Mouse (Mus musculus) neural tube, embryonic 12.5 days (tissue): ENCODE measurements around the gene Slfnl1. TPM values are rescaled to one million over a fixed set of nuclear protein-coding genes. Genes with fewer than 3 reads are reported as not detected.

Source experiments
- ATAC-seq: fragments of 200-750 bp; cut with Nextera tagmentation; 2 replicates; pipeline ENCODE4 v1.8.0; 2017; ENCODE audit warnings: low read depth, mild to moderate bottlenecking, moderate TSS enrichment, moderate library complexity; ENCODE audit not compliant: low FRiP score
- H3K27ac ChIP-seq: fragments of 300-500 bp; sonication (generic); 2 replicates; pipeline ENCODE4 v1.5.1; 2016
- H3K27me3 ChIP-seq: fragments of 300-500 bp; sonication (generic); replicated peaks from 2 replicates; pipeline ENCODE4 v1.6.1; 2016; ENCODE audit warnings: mild to moderate bottlenecking
- H3K36me3 ChIP-seq: fragments of 300-500 bp; sonication (generic); 2 replicates; pipeline ENCODE4 v1.6.1; 2016; ENCODE audit warnings: mild to moderate bottlenecking
- H3K4me1 ChIP-seq: fragments of 300-500 bp; sonication (generic); 2 replicates; pipeline ENCODE4 v1.6.1; 2016
- H3K4me2 ChIP-seq: fragments of 300-500 bp; sonication (generic); replicated peaks from 2 replicates; pipeline ENCODE4 v1.6.1; 2016; ENCODE audit warnings: mild to moderate bottlenecking
- H3K4me3 ChIP-seq: fragments of 300-500 bp; sonication (generic); 2 replicates; pipeline ENCODE4 v1.5.1; 2016
- H3K9ac ChIP-seq: fragments of 300-500 bp; sonication (generic); 2 replicates; pipeline ENCODE4 v1.6.1; 2016; ENCODE audit warnings: mild to moderate bottlenecking
- H3K9me3 ChIP-seq: fragments of 300-500 bp; sonication (generic); 2 replicates; pipeline ENCODE4 v1.6.1; 2016; ENCODE audit warnings: mild to moderate bottlenecking
- WGBS: fragments of 180-500 bp; shearing (Covaris S2); methylation state at CpG from one replicate; pipeline ENCODE4 v1.1.7; 2016; 5-methylcytosine and 5-hydroxymethylcytosine counted together
- polyA plus RNA-seq: library from polyadenylated mRNA; unstranded; fragments of >200 nt; fragmentation: Nextera tagmentation; extraction: Ambion mirVana; gene quantifications from 2 replicates; pipeline ENCODE4 v1.2.1, GENCODE M21; 2016

The Slfnl1 gene
- not detected in 2 replicates for polyA plus RNA-seq

GRCm38 (mm10) chr4:120531986-120532385 is at the start of gene Slfnl1:
Slfnl1 (plus strand) TSS chr4:120532231.
- Histone ChIP-seq H3K4me2 (no peak within 1 kb of the TSS), H3K9ac (no peak within 1 kb of the TSS), H3K4me3 (no peak within 1 kb of the TSS), H3K4me1 (no peaks in the 10 kb centered on the region), H3K36me3 (peaks cover 62% of the 10 kb centered on the region), H3K27ac (no peak within 1 kb of the TSS), H3K27me3 (no peaks in the 10 kb centered on the region), H3K9me3 (no peaks in the 10 kb centered on the region)
- WGBS = 85% methylated on average over 6 of the region's 6 CpGs
- no peak for ATAC-seq

DNA sequence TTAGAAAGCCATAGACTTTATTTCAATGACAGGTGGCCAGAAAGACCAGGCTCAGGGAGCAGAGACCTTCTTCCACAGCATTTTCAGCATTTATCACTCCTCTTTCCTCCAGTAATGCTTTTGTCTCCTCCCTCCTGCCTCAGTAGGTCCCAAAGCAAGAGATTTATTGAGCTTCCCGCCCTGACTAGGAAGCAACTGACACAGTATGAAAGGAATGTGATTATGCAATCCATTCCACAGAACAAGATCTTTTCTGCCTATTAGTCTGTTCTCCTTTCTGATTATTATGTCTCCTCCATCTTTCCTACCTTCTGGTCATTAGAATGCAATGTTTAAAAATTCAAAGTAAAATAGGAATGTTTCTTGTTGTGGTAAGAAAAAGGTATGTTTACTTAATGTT is 44.3 kb upstream of the Slfnl1 start:
- WGBS = 28% methylated on average over 1 of the region's 1 CpGs

DNA sequence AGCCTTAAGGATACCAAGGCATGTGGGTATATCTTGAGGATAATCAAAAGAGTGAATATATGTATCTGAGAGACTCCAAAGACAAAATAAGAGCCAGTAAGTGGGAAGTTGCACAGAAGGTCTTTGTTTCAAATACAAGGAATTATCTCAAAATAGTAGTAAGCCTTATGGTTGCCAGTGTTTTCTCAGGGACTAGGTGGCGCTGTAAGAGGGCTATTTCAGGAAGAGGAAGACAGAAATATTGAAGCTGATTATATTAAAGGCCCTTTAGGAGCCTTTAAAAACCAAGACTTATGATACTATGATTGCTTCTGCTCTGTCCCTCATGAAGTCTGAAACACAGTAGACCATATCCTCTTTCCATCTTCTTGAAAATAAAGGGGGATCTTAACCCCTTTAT is 25.1 kb upstream of the Slfnl1 start:
- peaks cover 53% of the 10 kb centered on the region for H3K36me3 ChIP-seq

More for the DNA sequence above, 44.3 kb upstream of the Slfnl1 start:
- no peak overlapping the region for H3K9ac ChIP-seq
- H3K4me1 ChIP-seq = no peaks in the 10 kb centered on the region
- peaks cover 23% of the 10 kb centered on the region for H3K36me3 ChIP-seq
- H3K27ac ChIP-seq = no peak overlapping the region
- no peak for ATAC-seq
- no peaks in the 10 kb centered on the region for H3K27me3 ChIP-seq
- H3K4me2 ChIP-seq = no peak overlapping the region
- H3K4me3 ChIP-seq = no peak overlapping the region
- H3K9me3 ChIP-seq = no peaks in the 10 kb centered on the region

GRCm38 (mm10) chr4:120511203-120511602 is 20.8 kb upstream of the Slfnl1 start:
- peaks cover 68% of the 10 kb centered on the region for H3K36me3 ChIP-seq

More for the DNA sequence above, 25.1 kb upstream of the Slfnl1 start:
- 100% methylated on average over 1 of the region's 1 CpGs for WGBS
- H3K9ac ChIP-seq = no peak overlapping the region
- H3K4me1 ChIP-seq = no peaks in the 10 kb centered on the region
- no peak for ATAC-seq
- peaks cover 7% of the 10 kb centered on the region; the same call in 1 of the 2 replicates for H3K9me3 ChIP-seq
- no peak overlapping the region for H3K4me3 ChIP-seq
- no peaks in the 10 kb centered on the region for H3K27me3 ChIP-seq
- H3K27ac ChIP-seq = no peak overlapping the region
- no peak overlapping the region for H3K4me2 ChIP-seq

GRCm38 (mm10) chr4:120514366-120514765 is 17.7 kb upstream of the Slfnl1 start:
- Histone ChIP-seq H3K27ac (no peak overlapping the region), H3K27me3 (no peaks in the 10 kb centered on the region), H3K9me3 (peaks cover 2% of the 10 kb centered on the region; the same call in 1 of the 2 replicates), H3K4me1 (no peaks in the 10 kb centered on the region), H3K9ac (no peak overlapping the region), H3K36me3 (peaks cover 63% of the 10 kb centered on the region), H3K4me3 (no peak overlapping the region), H3K4me2 (no peak overlapping the region)
- WGBS = 94% methylated on average over 2 of the region's 2 CpGs
- no peak for ATAC-seq

More at GRCm38 (mm10) chr4:120511203-120511602, 20.8 kb upstream of the Slfnl1 start:
- peaks cover 7% of the 10 kb centered on the region; the same call in 1 of the 2 replicates for H3K9me3 ChIP-seq
- no peaks in the 10 kb centered on the region for H3K4me1 ChIP-seq
- no peak overlapping the region for H3K27ac ChIP-seq
- ATAC-seq = no peak
- no peak overlapping the region for H3K9ac ChIP-seq
- H3K27me3 ChIP-seq = no peaks in the 10 kb centered on the region
- WGBS = 94% methylated on average over 4 of the region's 4 CpGs
- no peak overlapping the region for H3K4me3 ChIP-seq
- no peak overlapping the region for H3K4me2 ChIP-seq

DNA sequence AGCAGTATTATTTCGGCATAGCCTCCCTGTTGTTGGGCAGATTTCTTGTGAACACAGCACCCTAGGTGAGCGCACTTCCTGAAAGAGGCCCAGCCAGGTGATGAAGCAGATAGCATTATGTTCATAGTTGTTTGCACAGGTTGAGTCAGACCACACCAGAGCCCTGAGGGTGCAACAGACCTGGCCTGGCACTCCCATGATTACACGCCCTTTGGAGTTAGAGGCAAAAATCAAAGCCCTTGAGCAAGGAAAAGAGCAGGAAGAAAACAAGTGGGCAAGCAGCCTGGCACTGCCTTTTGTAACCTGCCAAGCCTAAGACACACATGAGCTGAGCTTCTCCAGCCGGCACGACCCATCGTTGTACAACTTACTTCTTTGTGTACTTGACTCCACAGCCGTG is 15.5 kb upstream of the Slfnl1 start:
- Histone ChIP-seq H3K4me1 (no peaks in the 10 kb centered on the region), H3K4me2 (no peak overlapping the region), H3K27me3 (no peaks in the 10 kb centered on the region), H3K4me3 (no peak overlapping the region), H3K36me3 (peaks cover 61% of the 10 kb centered on the region), H3K9ac (no peak overlapping the region), H3K27ac (no peak overlapping the region), H3K9me3 (no peaks in the 10 kb centered on the region)
- no peak for ATAC-seq
- WGBS = 96% methylated on average over 7 of the region's 7 CpGs

DNA sequence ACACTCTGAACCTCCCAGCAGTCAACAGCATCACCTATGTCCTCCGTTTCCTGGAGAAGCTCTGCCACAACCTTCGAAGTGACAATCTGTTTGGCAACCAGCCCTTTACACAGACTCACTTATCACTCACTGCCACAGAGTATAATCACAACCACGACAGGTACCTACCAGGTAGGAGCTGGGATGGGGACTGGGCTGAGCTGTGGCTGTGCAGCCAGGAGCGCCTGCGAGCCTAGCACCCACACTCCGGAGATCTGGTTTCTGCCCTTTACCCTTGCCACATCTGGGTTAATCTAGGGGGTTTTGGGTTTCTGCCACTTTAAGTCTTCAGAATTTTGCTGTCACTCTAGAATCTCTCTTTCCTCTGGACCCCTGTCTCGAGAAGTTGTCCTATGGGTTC is 15.1 kb upstream of the Slfnl1 start:
- Histone ChIP-seq H3K27me3 (no peaks in the 10 kb centered on the region), H3K36me3 (peaks cover 61% of the 10 kb centered on the region), H3K9me3 (no peaks in the 10 kb centered on the region), H3K4me1 (no peaks in the 10 kb centered on the region), H3K9ac (no peak overlapping the region), H3K4me3 (no peak overlapping the region), H3K4me2 (no peak overlapping the region), H3K27ac (no peak overlapping the region)
- no peak for ATAC-seq
- WGBS = 91% methylated on average over 7 of the region's 7 CpGs

DNA sequence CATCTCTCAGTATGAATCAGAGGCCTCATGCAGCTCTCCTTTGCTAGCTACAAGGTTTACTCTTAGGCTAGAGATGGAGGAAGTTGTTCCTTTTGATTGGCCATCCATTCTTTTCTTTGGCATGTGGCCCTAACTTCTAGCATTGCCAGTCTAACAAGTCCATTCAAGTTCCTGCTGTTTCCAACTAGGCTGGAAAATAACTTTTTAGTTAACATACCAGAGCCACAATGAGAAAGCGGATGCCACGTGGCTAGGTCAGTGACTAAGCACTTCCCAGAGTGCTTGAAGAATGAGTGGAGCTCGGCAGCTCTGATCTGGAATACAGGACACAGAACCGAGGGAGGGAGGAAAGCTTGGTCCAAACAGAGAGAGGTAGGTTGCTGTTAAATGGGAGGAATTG is 14.7 kb upstream of the Slfnl1 start:
- Histone ChIP-seq H3K9me3 (no peaks in the 10 kb centered on the region), H3K27ac (no peak overlapping the region), H3K4me1 (no peaks in the 10 kb centered on the region), H3K36me3 (peaks cover 62% of the 10 kb centered on the region), H3K4me2 (no peak overlapping the region), H3K4me3 (no peak overlapping the region), H3K9ac (no peak overlapping the region), H3K27me3 (no peaks in the 10 kb centered on the region)
- ATAC-seq = no peak
- 90% methylated on average over 4 of the region's 4 CpGs for WGBS

DNA sequence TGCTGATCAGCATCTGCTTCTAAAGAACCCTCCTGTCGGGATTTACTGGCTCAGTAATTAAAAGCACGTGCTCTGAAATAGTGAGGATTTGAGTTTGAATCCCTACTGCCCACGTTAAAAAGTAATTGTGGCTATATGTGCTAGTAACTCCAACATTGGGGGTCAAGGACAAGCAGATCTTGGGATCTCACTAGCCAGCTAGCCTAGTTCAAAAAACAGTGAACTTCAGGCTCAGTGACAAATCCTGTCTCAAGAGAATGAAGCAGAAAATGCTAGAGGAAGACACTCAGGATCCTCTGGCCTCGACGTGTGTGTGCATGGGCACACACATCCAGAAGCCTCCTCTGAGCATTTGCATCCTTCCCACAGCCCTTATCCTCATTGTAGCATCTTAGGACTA is 10.3 kb upstream of the Slfnl1 start:
- H3K4me1 ChIP-seq = no peaks in the 10 kb centered on the region
- peaks cover 75% of the 10 kb centered on the region for H3K36me3 ChIP-seq
- 85% methylated on average over 5 of the region's 5 CpGs for WGBS
- no peak overlapping the region for H3K9ac ChIP-seq
- no peak overlapping the region for H3K4me2 ChIP-seq
- no peak overlapping the region for H3K27ac ChIP-seq
- no peaks in the 10 kb centered on the region for H3K9me3 ChIP-seq
- H3K4me3 ChIP-seq = no peak overlapping the region
- ATAC-seq = no peak
- no peaks in the 10 kb centered on the region for H3K27me3 ChIP-seq

GRCm38 (mm10) chr4:120522351-120522750 is 9.7 kb upstream of the Slfnl1 start:
- ATAC-seq = no peak
- H3K36me3 ChIP-seq = peaks cover 71% of the 10 kb centered on the region
- no peak overlapping the region for H3K4me3 ChIP-seq
- H3K27ac ChIP-seq = no peak overlapping the region
- H3K27me3 ChIP-seq = no peaks in the 10 kb centered on the region
- no peak overlapping the region for H3K9ac ChIP-seq
- no peak overlapping the region for H3K4me2 ChIP-seq
- WGBS = 92% methylated on average over 4 of the region's 4 CpGs
- H3K9me3 ChIP-seq = no peaks in the 10 kb centered on the region
- H3K4me1 ChIP-seq = no peaks in the 10 kb centered on the region

DNA sequence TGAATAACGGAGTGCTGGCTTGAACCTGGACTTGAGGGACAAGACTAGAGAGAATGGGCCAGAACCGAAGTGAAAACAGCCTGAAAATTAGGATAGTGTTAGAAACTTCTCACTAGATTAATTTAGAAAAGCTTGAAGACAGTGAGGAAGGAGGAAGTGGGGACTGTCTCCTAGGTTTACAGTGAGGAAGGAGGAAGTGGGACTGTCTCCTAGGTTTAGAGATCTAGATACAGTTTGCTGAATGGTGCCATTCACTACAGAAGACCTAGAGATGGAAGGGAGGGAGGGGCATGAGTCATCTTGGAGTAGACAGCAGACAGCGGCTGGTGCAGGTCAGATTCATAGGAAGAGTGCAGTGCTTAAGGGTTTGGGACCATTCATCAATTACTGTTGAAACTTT is 8.9 kb upstream of the Slfnl1 start:
- Histone ChIP-seq H3K36me3 (peaks cover 68% of the 10 kb centered on the region), H3K4me1 (no peaks in the 10 kb centered on the region), H3K4me3 (no peak overlapping the region), H3K27me3 (no peaks in the 10 kb centered on the region), H3K4me2 (no peak overlapping the region), H3K9me3 (no peaks in the 10 kb centered on the region), H3K9ac (no peak overlapping the region), H3K27ac (no peak overlapping the region)
- no peak for ATAC-seq
- WGBS = 93% methylated on average over 3 of the region's 3 CpGs

- 88% methylated on average over 9 of the region's 9 CpGs for WGBS
- no peak for ATAC-seq
- Histone ChIP-seq H3K9me3 (no peaks in the 10 kb centered on the region), H3K4me2 (no peak overlapping the region), H3K4me1 (no peaks in the 10 kb centered on the region), H3K4me3 (no peak overlapping the region), H3K36me3 (peaks cover 81% of the 10 kb centered on the region), H3K27ac (no peak overlapping the region), H3K9ac (no peak overlapping the region), H3K27me3 (no peaks in the 10 kb centered on the region)
Observed at GRCm38 (mm10) chr4:120528171-120528570, 3.9 kb upstream of the Slfnl1 start.

DNA sequence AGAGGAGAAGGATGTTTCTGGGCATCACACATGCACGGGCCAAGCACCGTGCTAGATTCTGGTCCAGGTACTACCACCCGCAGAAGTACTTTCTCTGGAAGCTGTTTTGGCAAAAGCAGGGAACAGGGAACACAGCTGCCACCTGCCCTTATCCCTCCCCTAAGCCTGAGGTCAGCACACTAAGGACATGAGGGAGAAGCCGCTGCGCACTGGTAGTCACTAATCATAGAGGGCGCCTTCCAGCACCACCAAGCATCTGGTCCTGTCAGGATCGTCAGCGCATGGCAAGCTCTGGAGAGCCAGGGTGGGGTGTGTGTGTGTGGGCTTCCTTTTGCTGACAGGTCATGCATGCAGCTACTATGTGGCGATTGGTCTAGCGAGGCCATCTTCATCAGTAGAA is 6.6 kb downstream of the Slfnl1 start:
- H3K9ac ChIP-seq = no peak overlapping the region

More for the DNA sequence above, 6.6 kb downstream of the Slfnl1 start:
- Histone ChIP-seq H3K9me3 (no peaks in the 10 kb centered on the region), H3K4me3 (no peak overlapping the region), H3K27ac (no peak overlapping the region), H3K4me1 (no peaks in the 10 kb centered on the region), H3K4me2 (no peak overlapping the region), H3K36me3 (peaks cover 68% of the 10 kb centered on the region), H3K27me3 (no peaks in the 10 kb centered on the region)
- ATAC-seq = no peak
- WGBS = 91% methylated on average over 10 of the region's 10 CpGs
